ENCODE assay signal across 8 mouse cellular contexts in genomic region chr4:108878963-108879822, GRCm38 (mm10). TPM values are rescaled to one million over a fixed set of nuclear protein-coding genes. Genes with fewer than 3 reads are reported as not detected.
DNase-seq lines count a peak whose midpoint lies in the region; ATAC-seq and TF ChIP-seq lines count a peak whose summit lies in the region.

TSS of gene Rab3b (plus strand) at chr4:108879063.

- H3K4me2 ChIP-seq in intestine, embryonic 14.5 days (ENCODE audit: low read length), result peak within 1 kb of the TSS; percentile 92

- intact Hi-C loops in left cerebral cortex, postnatal 14 days (cut with DNase I), result loop anchor here (10.0 kb wide), 1 partner anchor 286 kb away; no protein-coding TSS in a partner anchor

- no peaks in the 10 kb centered on the region for H3K9me3 ChIP-seq in intestine, embryonic 14.5 days (ENCODE audit: control insufficient read depth, low read length)

- TF ChIP-seq POLR2A in cortical plate, adult 2 months (IDR thresholded peaks at IDR 0.05; ENCODE audit: extremely low read depth, insufficient read depth, low read length), result peak; percentile 54; the same call in 1 of the 2 replicates

- peak; percentile 92 for ATAC-seq in intestine, embryonic 14.5 days (replicated peaks; ENCODE audit: low FRiP score, low TSS enrichment, low read depth)
- ATAC-seq in megakaryocyte progenitor cell, adult 5-6 weeks (replicated peaks; ENCODE audit: poor library complexity), result peak; percentile 97

- peak within 1 kb of the TSS; percentile 65 for H3K4me3 ChIP-seq in cortical plate, adult 2 months (ENCODE audit: insufficient read depth, low read length)
- H3K4me3 ChIP-seq in intestine, embryonic 14.5 days (ENCODE audit: low read depth, low read length), result peak within 1 kb of the TSS; percentile 53

- H3K27me3 ChIP-seq in intestine, embryonic 14.5 days (replicated peaks; ENCODE audit: control insufficient read depth, insufficient read depth, low read length), result no peaks in the 10 kb centered on the region

- no peak within 1 kb of the TSS for H3K27ac ChIP-seq in cortical plate, adult 2 months (ENCODE audit: insufficient read depth, low read length)
- no peak within 1 kb of the TSS for H3K27ac ChIP-seq in intestine, embryonic 14.5 days (ENCODE audit: low read depth)

- WGBS in intestine, embryonic 14.5 days, result under 1% methylated on average over 46 of the region's 46 CpGs

- no peaks in the 10 kb centered on the region for H3K36me3 ChIP-seq in intestine, embryonic 14.5 days (ENCODE audit: control insufficient read depth, insufficient read depth, low read length)

- no peaks in the 10 kb centered on the region for H3K4me1 ChIP-seq in cortical plate, adult 2 months (ENCODE audit: control insufficient read depth, insufficient read depth, low read length)
- no peaks in the 10 kb centered on the region for H3K4me1 ChIP-seq in intestine, embryonic 14.5 days (replicated peaks; ENCODE audit: control insufficient read depth, insufficient read depth, low read length)

- no peak for TF ChIP-seq CTCF in cortical plate, adult 2 months (IDR thresholded peaks at IDR 0.05; ENCODE audit: extremely low read depth, insufficient read depth, low read length)

- H3K9ac ChIP-seq in intestine, embryonic 14.5 days (ENCODE audit: low read length), result peak within 1 kb of the TSS; percentile 34

- peak; percentile 75 for DNase-seq in adrenal gland, postnatal 14 days
- peak; percentile 42 for DNase-seq in gastrocnemius, postnatal 10 days
- DNase-seq in intestine, embryonic 14.5 days (ENCODE audit: low spot score), result peak; percentile 83
- DNase-seq in left cerebral cortex, postnatal 14 days (ENCODE audit: low spot score in 2 of 2), result peak; percentile 34 to 54
- DNase-seq in right cerebral cortex, postnatal 25 days, result peak; percentile 73
- DNase-seq in yolk sac, embryonic 10.5 days (ENCODE audit: low spot score), result peak; percentile 77

RNA-seq across cellular contexts. Expression of gene Rab3b, which starts in this region (rescaled TPM):
- 40.1 and 50.7 TPM in 2 replicates for total RNA-seq in adrenal gland, postnatal 14 days (2021)
- polyA plus RNA-seq in cortical plate, adult 2 months (2012; rRNA removed), result 107 and 115 TPM in 2 replicates
- 1 to 10 TPM in 1 of 2 experiments, under 1 TPM in 1; 0.52 to 1.1 TPM for total RNA-seq in gastrocnemius, postnatal 10 days (2021)
- 14.5 and 16.9 TPM in 2 replicates for polyA plus RNA-seq in intestine, embryonic 14.5 days (2014; fragmentation: Nextera tagmentation; extraction: Ambion mirVana)
- 100 to 1,000 TPM; 106 to 123 TPM for total RNA-seq in left cerebral cortex, postnatal 14 days (2021)
- total RNA-seq in megakaryocyte progenitor cell, adult 5-6 weeks (2015), result 0.30 TPM in 1 of 2 replicates, not detected in the other
- not detected in 2 replicates for total RNA-seq in megakaryocyte progenitor cell, adult 5-6 weeks (2017)

Comparison
In these comparisons a context has a peak if more than half of its experiments do, and no peak if none do; other contexts are left out.
1. RNA of gene Rab3b (total RNA-seq): 106 to 123 TPM in left cerebral cortex, postnatal 14 days and 40.1 to 50.7 TPM in adrenal gland, postnatal 14 days; 0.52 to 1.1 TPM in gastrocnemius, postnatal 10 days and 0.30 TPM in megakaryocyte progenitor cell, adult 5-6 weeks; every median in the first group is over 10 times any median in the second.
2. Peak in ATAC-seq in megakaryocyte progenitor cell, adult 5-6 weeks; RNA of the gene not detected or under 1 TPM.
3. Peak in every context shown above with its lines, with median percentiles within 50 percentile points of each other: DNase-seq.